Comparison of ENCODE assay signal across 8 mouse cellular contexts in the genomic region with DNA sequence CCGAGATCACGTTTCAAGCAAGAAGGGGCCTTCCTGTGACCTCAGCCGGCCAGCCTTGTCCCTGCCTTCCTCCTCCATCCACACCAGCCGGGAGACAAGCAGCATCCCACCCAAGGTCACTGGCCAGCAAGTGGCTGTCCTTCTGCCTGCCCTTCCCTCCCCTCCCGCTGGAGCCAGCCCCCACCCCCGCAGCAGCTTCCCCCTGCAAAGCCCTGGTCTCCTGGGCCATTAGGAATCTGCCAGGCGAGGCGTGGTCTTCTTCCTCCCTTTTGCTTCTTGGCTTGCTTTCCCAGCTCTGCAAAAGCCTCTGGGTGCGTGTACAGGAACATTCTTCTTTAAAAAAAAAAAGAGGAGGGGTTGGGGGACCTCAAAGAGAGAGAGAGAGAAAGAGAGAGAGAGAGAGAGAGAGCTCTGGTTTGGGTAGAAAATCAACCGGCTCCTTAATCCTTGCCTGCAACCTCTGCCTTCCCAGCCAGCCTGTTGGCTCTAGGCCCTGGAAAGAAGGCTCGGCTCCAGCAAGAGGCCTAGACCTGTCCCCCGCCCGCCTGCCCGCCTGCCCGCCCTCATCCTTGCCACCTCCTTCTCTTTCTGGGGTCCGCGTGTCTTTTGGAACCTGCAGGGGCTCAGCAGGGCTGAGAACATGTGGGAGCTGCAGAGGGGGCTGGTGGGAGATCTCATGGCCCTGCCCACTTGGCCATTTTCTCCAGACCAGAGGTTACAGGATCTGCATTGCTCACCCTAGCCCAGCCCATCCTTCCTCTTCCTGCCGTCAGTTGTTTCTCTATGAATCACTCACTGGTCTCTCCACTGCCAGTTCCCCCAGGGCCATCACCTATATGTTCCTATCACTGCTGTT. TPM values are rescaled to one million over a fixed set of nuclear protein-coding genes. Genes with fewer than 3 reads are reported as not detected.
A peak's percentile ranks its signal among the peaks of the same experiment; 100 is the strongest.
DNase-seq lines count a peak whose midpoint lies in the region; ATAC-seq and TF ChIP-seq lines count a peak whose summit lies in the region.

No protein-coding gene starts in this region.

- H3K4me2 ChIP-seq in forebrain, embryonic 13.5 days = peak overlapping the region; percentile 15
- peak overlapping the region; percentile 46 for H3K4me2 ChIP-seq in stomach, embryonic 16.5 days (ENCODE audit: low read depth, low read length)

- H3K27ac ChIP-seq in ES-Bruce4 (ENCODE audit: insufficient read depth, low read length) = peak overlapping the region; percentile 84
- H3K27ac ChIP-seq in brown adipose tissue, adult 24 weeks (replicated peaks; ENCODE audit: low read depth, low read length) = peak overlapping the region; percentile 87
- H3K27ac ChIP-seq in forebrain, embryonic 13.5 days = peak overlapping the region; percentile 81
- peak overlapping the region; percentile 78 for H3K27ac ChIP-seq in midbrain, embryonic 10.5 days (replicated peaks)
- peak overlapping the region; percentile 100 for H3K27ac ChIP-seq in stomach, embryonic 16.5 days (ENCODE audit: low read length)

- peak; percentile 85 to 90 for DNase-seq in heart, postnatal 36 days
- DNase-seq in layer of hippocampus, postnatal 36 days = peak; percentile 34 to 38
- peak; percentile 49 for DNase-seq in midbrain, embryonic 10.5 days (ENCODE audit: low spot score)
- DNase-seq in natural killer cell, adult 2 months (ENCODE audit: low spot score in 2 of 2) = no peak

- 20% methylated on average over 18 of the region's 18 CpGs for WGBS in forebrain, embryonic 13.5 days
- 28% methylated on average over 18 of the region's 18 CpGs for WGBS in midbrain, embryonic 10.5 days
- 16% methylated on average over 18 of the region's 18 CpGs for WGBS in stomach, embryonic 16.5 days

- H3K4me1 ChIP-seq in ES-Bruce4 (ENCODE audit: control insufficient read depth, insufficient read depth, low read length) = peaks cover 23% of the 10 kb centered on the region
- peaks cover 33% of the 10 kb centered on the region for H3K4me1 ChIP-seq in brown adipose tissue, adult 24 weeks (ENCODE audit: control insufficient read depth, insufficient read depth, insufficient read length, low read length)
- peaks cover 21% of the 10 kb centered on the region for H3K4me1 ChIP-seq in forebrain, embryonic 13.5 days
- H3K4me1 ChIP-seq in midbrain, embryonic 10.5 days = peaks cover 60% of the 10 kb centered on the region
- H3K4me1 ChIP-seq in stomach, embryonic 16.5 days (ENCODE audit: control insufficient read depth, insufficient read depth, low read length) = peaks cover 44% of the 10 kb centered on the region

- TF ChIP-seq POLR2A in ES-Bruce4 (IDR thresholded peaks at IDR 0.05; ENCODE audit: insufficient read depth, low read length) = no peak

- TF ChIP-seq CTCF in ES-Bruce4 (IDR thresholded peaks at IDR 0.05; ENCODE audit: low read depth, low read length) = no peak

- no peak for TF ChIP-seq EP300 in ES-Bruce4 (IDR thresholded peaks at IDR 0.05; ENCODE audit: insufficient read depth, low read depth, low read length)

- H3K4me3 ChIP-seq in ES-Bruce4 (ENCODE audit: low read depth, low read length) = peak overlapping the region; percentile 50
- peak overlapping the region; percentile 31; the same call in 1 of the 2 replicates for H3K4me3 ChIP-seq in brown adipose tissue, adult 24 weeks (ENCODE audit: insufficient read depth, low read depth, low read length)
- no peak overlapping the region for H3K4me3 ChIP-seq in forebrain, embryonic 13.5 days
- peak overlapping the region; percentile 25 for H3K4me3 ChIP-seq in midbrain, embryonic 10.5 days
- H3K4me3 ChIP-seq in stomach, embryonic 16.5 days (replicated peaks; ENCODE audit: low read length) = peak overlapping the region; percentile 27

- H3K9me3 ChIP-seq in ES-Bruce4 (replicated peaks; ENCODE audit: control insufficient read depth, insufficient read depth, low read length, poor library complexity, severe bottlenecking) = no peaks in the 10 kb centered on the region
- H3K9me3 ChIP-seq in forebrain, embryonic 13.5 days (replicated peaks) = no peaks in the 10 kb centered on the region
- H3K9me3 ChIP-seq in midbrain, embryonic 10.5 days (replicated peaks) = no peaks in the 10 kb centered on the region
- no peaks in the 10 kb centered on the region for H3K9me3 ChIP-seq in stomach, embryonic 16.5 days (replicated peaks; ENCODE audit: control insufficient read depth, low read length)

- ATAC-seq in forebrain, embryonic 13.5 days = peak; percentile 55
- peak; percentile 77 for ATAC-seq in stomach, embryonic 16.5 days (ENCODE audit: insufficient read depth, low FRiP score)

- intact Hi-C loops in heart, postnatal 36 days (cut with DNase I) = loop anchor here (5.0 kb wide), 1 partner anchor 60 kb away; no protein-coding TSS in a partner anchor

- peak overlapping the region; percentile 41 for H3K9ac ChIP-seq in ES-Bruce4 (ENCODE audit: low read depth, poor library complexity, severe bottlenecking)
- H3K9ac ChIP-seq in forebrain, embryonic 13.5 days = peak overlapping the region; percentile 34; the same call in 1 of the 2 replicates
- peak overlapping the region; percentile 67 for H3K9ac ChIP-seq in stomach, embryonic 16.5 days (ENCODE audit: low read length)

- H3K36me3 ChIP-seq in ES-Bruce4 (ENCODE audit: control insufficient read depth, insufficient read depth, low read length, poor library complexity, severe bottlenecking) = no peaks in the 10 kb centered on the region
- no peaks in the 10 kb centered on the region for H3K36me3 ChIP-seq in forebrain, embryonic 13.5 days (ENCODE audit: poor library complexity, severe bottlenecking)
- no peaks in the 10 kb centered on the region for H3K36me3 ChIP-seq in midbrain, embryonic 10.5 days
- no peaks in the 10 kb centered on the region for H3K36me3 ChIP-seq in stomach, embryonic 16.5 days (ENCODE audit: control insufficient read depth, insufficient read depth, low read length)

- no peaks in the 10 kb centered on the region for H3K27me3 ChIP-seq in ES-Bruce4 (ENCODE audit: control insufficient read depth, insufficient read depth, low read length, poor library complexity, severe bottlenecking)
- H3K27me3 ChIP-seq in forebrain, embryonic 13.5 days = no peaks in the 10 kb centered on the region
- H3K27me3 ChIP-seq in midbrain, embryonic 10.5 days (ENCODE audit: low read depth, poor library complexity, severe bottlenecking) = no peaks in the 10 kb centered on the region
- no peaks in the 10 kb centered on the region for H3K27me3 ChIP-seq in stomach, embryonic 16.5 days (ENCODE audit: control insufficient read depth, insufficient read depth, low read length)

RNA-seq across cellular contexts. Expression of a gene that starts 12.5 kb away (rescaled TPM):
- polyA plus RNA-seq in ES-Bruce4 (2011; ENCODE audit: insufficient read depth, insufficient read length, low read depth, missing spikeins) = 102 and 103 TPM in 2 replicates
- 39.6 and 39.8 TPM in 2 replicates for polyA plus RNA-seq in brown adipose tissue, adult 24 weeks (2012; ENCODE audit: insufficient read depth, insufficient read length, missing spikeins)
- polyA plus RNA-seq in forebrain, embryonic 13.5 days (2015; fragmentation: Nextera tagmentation; extraction: Ambion mirVana) = 36.7 and 42.9 TPM in 2 replicates
- total RNA-seq in heart, postnatal 36 days (2021) = 10 to 100 TPM; 81.4 to 89.2 TPM
- 10 to 100 TPM; 28.7 to 32.8 TPM for total RNA-seq in layer of hippocampus, postnatal 36 days (2021)
- polyA plus RNA-seq in midbrain, embryonic 10.5 days (2016; fragmentation: Nextera tagmentation; extraction: Ambion mirVana) = 48.3 and 50.3 TPM in 2 replicates
- 84.3 and 98.6 TPM in 2 replicates for polyA plus RNA-seq in stomach, embryonic 16.5 days (2015; fragmentation: Nextera tagmentation; extraction: Ambion mirVana)

Comparison
In these comparisons a context has a peak if more than half of its experiments do, and no peak if none do; other contexts are left out.
1. DNase-seq: peak in heart, postnatal 36 days (2 of 2), layer of hippocampus, postnatal 36 days (2 of 2) and midbrain, embryonic 10.5 days (single experiment); none in natural killer cell, adult 2 months (0 of 2).
2. Peak in every context shown above with its lines, with median percentiles within 50 percentile points of each other: H3K27ac ChIP-seq and H3K9ac ChIP-seq.